Mouse (Mus musculus): ENCODE data around the gene Mnd1. TPM values are rescaled to one million over a fixed set of nuclear protein-coding genes. Genes with fewer than 3 reads are reported as not detected.

Mnd1 gene
- polyA plus RNA-seq (2016; fragmentation: Nextera tagmentation; extraction: Ambion mirVana): 11.4 and 11.9 TPM in 2 replicates

- H3K36me3 ChIP-seq: no peaks in the 10 kb centered on the region; the same call in 1 of the 2 replicates
- no peaks in the 10 kb centered on the region; the same call in 1 of the 2 replicates for H3K27me3 ChIP-seq (replicated peaks)
- H3K9ac ChIP-seq: peak within 1 kb of the TSS; percentile 80
- no peaks in the 10 kb centered on the region; the same call in 1 of the 2 replicates for H3K4me1 ChIP-seq (replicated peaks)
- peak within 1 kb of the TSS; percentile 62 for H3K4me3 ChIP-seq
- ATAC-seq (ENCODE audit: insufficient number of reproducible peaks, low FRiP score): peak; percentile 100
- no peak within 1 kb of the TSS for H3K27ac ChIP-seq (ENCODE audit: poor library complexity, severe bottlenecking)
- WGBS: under 1% methylated on average over 29 of the region's 29 CpGs
- peak within 1 kb of the TSS; percentile 89 for H3K4me2 ChIP-seq
- no peaks in the 10 kb centered on the region; the same call in 1 of the 2 replicates for H3K9me3 ChIP-seq (replicated peaks)
These were observed at the start of gene Mnd1 for GRCm38 (mm10) chr3:84155558-84156006. TSS of gene Mnd1 (minus strand) at chr3:84155786.

GRCm38 (mm10) chr3:84204640-84205039, 49.1 kb upstream of the Mnd1 start:
- Histone ChIP-seq H3K9ac (no peak overlapping the region), H3K4me3 (no peak overlapping the region), H3K27me3 (replicated peaks) (no peaks in the 10 kb centered on the region), H3K27ac (ENCODE audit: poor library complexity, severe bottlenecking) (no peak overlapping the region), H3K36me3 (no peaks in the 10 kb centered on the region; the same call in 1 of the 2 replicates), H3K4me1 (replicated peaks) (no peaks in the 10 kb centered on the region), H3K9me3 (replicated peaks) (no peaks in the 10 kb centered on the region), H3K4me2 (no peak overlapping the region)
- 71% methylated on average over 5 of the region's 5 CpGs for WGBS
- no peak for ATAC-seq (ENCODE audit: insufficient number of reproducible peaks, low FRiP score)

DNA sequence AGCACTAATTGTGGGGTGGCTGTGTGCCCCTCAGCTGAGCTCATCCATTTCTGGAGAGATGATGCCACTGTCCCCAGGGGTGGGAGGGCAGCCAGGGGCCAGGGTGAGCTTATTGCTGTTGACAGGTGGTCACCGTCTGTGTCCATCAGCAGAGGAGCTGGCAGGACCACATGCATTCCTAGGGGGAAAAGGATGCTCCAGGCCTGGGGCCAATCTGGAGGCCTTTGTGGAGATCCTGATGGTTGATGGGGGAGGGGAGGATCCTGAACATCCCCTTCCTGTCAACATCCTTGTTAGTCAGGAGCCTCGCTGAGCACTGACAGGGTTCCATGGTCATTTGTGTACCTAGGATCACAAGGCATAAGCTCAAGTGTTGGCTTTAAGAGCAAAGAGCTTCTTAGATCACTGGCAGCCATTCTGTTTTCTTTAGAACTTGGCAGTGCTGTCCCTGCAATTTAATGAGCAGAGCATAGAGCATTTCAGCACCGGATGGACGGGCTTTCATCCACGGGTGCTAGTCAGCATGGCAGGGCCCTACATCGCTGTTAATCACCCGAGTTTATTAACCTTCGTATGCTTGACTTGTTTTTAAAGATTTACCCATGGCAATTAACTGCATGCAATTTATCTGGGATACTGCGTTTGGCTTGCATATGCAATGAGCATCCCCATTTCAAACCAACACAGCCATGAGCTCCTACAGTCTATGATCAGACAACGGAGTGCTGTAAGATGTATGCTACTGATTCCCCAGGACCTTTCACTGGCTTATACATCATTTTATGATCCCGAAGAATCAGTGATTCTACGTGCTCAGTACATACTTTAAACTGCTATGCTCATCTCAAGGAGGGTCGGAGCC, 45.2 kb upstream of the Mnd1 start:
- no peak for ATAC-seq (ENCODE audit: insufficient number of reproducible peaks, low FRiP score)

DNA sequence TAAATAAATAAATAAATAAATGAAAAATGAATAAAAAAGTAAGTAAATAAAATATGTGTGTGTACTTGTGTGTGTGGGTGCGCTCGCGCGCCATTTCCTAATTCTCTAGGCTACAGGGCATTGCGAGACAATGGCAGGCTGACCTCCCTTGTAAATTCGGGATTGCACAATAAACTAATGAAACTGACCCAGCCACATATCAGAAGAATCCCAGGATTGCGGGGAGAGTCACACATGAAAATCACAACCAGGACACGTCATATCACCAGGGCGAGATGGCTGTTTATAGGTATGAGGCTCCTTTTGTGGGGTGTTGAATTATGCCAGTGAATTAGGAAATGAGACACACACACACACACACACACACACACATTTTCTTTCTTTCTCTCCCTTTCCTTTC, 43.9 kb upstream of the Mnd1 start:
- no peaks in the 10 kb centered on the region for H3K4me1 ChIP-seq (replicated peaks)

More for the DNA sequence above, 45.2 kb upstream of the Mnd1 start:
- H3K4me1 ChIP-seq (replicated peaks): no peaks in the 10 kb centered on the region
- peaks cover 4% of the 10 kb centered on the region; the same call in 1 of the 2 replicates for H3K9me3 ChIP-seq (replicated peaks)
- no peak overlapping the region for H3K4me3 ChIP-seq
- H3K27ac ChIP-seq (ENCODE audit: poor library complexity, severe bottlenecking): no peak overlapping the region
- WGBS: 68% methylated on average over 13 of the region's 13 CpGs
- H3K9ac ChIP-seq: no peak overlapping the region
- H3K36me3 ChIP-seq: no peaks in the 10 kb centered on the region
- H3K27me3 ChIP-seq (replicated peaks): no peaks in the 10 kb centered on the region
- no peak overlapping the region for H3K4me2 ChIP-seq

GRCm38 (mm10) chr3:84198229-84198628, 42.6 kb upstream of the Mnd1 start:
- Histone ChIP-seq H3K9me3 (replicated peaks) (peaks cover 4% of the 10 kb centered on the region; the same call in 1 of the 2 replicates), H3K9ac (no peak overlapping the region), H3K27me3 (replicated peaks) (0 out of 2 replicates have a peak, but pooled peaks cover 1% of the 10 kb centered on the region), H3K36me3 (no peaks in the 10 kb centered on the region), H3K4me2 (no peak overlapping the region), H3K4me3 (no peak overlapping the region), H3K27ac (ENCODE audit: poor library complexity, severe bottlenecking) (no peak overlapping the region), H3K4me1 (replicated peaks) (no peaks in the 10 kb centered on the region)
- no peak for ATAC-seq (ENCODE audit: insufficient number of reproducible peaks, low FRiP score)
- 87% methylated on average over 3 of the region's 3 CpGs for WGBS

More for the DNA sequence above, 43.9 kb upstream of the Mnd1 start:
- Histone ChIP-seq H3K27me3 (replicated peaks) (no peaks in the 10 kb centered on the region), H3K4me2 (no peak overlapping the region), H3K9me3 (replicated peaks) (peaks cover 4% of the 10 kb centered on the region; the same call in 1 of the 2 replicates), H3K36me3 (no peaks in the 10 kb centered on the region), H3K27ac (ENCODE audit: poor library complexity, severe bottlenecking) (no peak overlapping the region), H3K4me3 (no peak overlapping the region), H3K9ac (no peak overlapping the region)
- WGBS: 90% methylated on average over 9 of the region's 9 CpGs
- no peak for ATAC-seq (ENCODE audit: insufficient number of reproducible peaks, low FRiP score)

DNA sequence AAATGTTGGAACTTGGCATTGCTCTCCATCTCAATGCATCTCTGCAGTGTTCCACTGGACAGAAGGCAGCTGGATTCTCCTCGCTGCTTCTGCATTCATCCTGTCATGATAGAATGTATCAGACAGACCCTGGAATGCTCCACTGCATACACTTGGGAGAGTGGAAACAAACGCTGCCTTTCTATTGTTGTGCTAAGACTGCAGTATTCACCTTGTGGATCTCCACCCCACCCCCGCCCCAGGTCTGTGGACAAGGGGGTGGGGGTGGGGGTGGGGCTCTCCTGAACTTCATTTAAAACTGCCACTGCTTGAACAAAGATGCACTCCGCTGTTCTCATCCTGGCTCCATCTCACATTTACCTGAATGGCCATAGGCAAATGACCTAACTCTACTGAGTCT, 38.3 kb upstream of the Mnd1 start:
- H3K27me3 ChIP-seq (replicated peaks): peaks cover 19% of the 10 kb centered on the region
- no peak overlapping the region for H3K9ac ChIP-seq
- no peak for ATAC-seq (ENCODE audit: insufficient number of reproducible peaks, low FRiP score)
- H3K36me3 ChIP-seq: no peaks in the 10 kb centered on the region
- no peak overlapping the region for H3K4me3 ChIP-seq
- peaks cover 9% of the 10 kb centered on the region for H3K4me1 ChIP-seq (replicated peaks)
- peaks cover 4% of the 10 kb centered on the region; the same call in 1 of the 2 replicates for H3K9me3 ChIP-seq (replicated peaks)
- no peak overlapping the region for H3K27ac ChIP-seq (ENCODE audit: poor library complexity, severe bottlenecking)
- H3K4me2 ChIP-seq: no peak overlapping the region
- WGBS: 59% methylated on average over 4 of the region's 4 CpGs

DNA sequence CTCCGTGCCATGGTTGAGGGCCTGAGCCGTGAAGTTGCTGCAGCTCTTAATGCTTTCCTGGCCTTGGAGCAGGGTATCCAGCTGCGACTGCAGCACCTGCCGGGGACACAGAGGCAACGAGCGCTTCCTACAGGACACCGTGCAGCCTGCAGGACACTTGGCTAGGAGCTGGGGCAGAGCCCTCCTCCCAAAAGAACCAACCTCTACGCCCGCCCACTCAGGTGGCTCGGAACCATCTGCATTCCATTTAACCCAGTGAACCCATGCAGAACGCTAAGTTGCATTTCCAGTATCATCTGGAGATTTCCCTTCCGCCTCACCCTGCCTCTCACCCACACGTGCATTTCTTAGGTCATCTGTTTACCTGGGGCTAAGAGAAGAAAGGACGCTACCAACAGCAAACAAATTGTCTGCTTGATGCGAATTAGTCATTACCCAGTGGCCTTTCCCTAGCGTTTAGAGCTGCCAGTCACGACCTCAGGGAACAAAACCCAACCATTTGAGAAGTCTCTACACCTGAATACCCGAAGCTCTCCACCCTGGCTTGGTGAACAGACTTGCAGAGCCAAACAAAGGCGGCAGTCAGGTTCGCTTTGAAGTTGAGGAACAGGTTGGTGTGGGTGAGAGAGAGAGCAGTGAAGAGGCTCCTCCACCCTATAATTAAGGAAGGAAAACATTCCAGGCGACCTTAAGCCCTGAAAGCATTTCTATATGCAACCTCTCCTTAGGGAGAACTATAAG, 35.7 kb upstream of the Mnd1 start:
- 33% methylated on average over 21 of the region's 21 CpGs for WGBS
- peak overlapping the region; percentile 61 for H3K9ac ChIP-seq
- ATAC-seq (ENCODE audit: insufficient number of reproducible peaks, low FRiP score): 0 out of 2 replicates have a peak, but pooled peaks have one; percentile 53

DNA sequence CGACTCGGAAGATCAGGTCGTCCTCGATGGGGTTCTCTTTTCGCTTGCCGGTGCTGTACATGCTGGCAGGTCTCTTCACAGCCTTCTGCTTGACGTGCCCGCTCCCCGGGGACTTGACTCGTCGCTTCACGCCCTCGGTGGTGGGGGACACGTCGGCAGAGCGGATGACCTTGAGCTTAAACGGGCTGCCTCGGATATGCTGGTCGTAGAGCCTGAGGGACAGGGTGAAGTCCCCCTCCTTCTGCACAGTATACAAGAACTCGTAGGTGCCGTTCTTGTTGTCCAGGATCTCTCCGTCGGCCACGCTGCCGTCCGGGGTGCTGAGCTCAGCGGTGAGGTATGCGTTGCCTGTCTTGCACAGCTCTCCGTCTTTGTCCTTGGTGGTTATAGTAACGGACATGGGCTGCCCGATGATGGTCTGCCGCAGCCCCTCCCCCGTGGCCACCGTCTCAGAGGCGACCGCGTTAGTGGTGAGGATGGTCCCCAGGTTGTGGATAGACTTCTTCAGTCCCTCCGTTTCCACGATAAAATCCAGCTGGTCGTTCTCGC, 35.0 kb upstream of the Mnd1 start:
- peak overlapping the region; percentile 74 for H3K4me2 ChIP-seq
- peak overlapping the region; percentile 64 for H3K27ac ChIP-seq (ENCODE audit: poor library complexity, severe bottlenecking)
- peaks cover 9% of the 10 kb centered on the region for H3K4me1 ChIP-seq (replicated peaks)
- H3K36me3 ChIP-seq: no peaks in the 10 kb centered on the region
- peak overlapping the region; percentile 61 for H3K9ac ChIP-seq
- H3K27me3 ChIP-seq (replicated peaks): peaks cover 19% of the 10 kb centered on the region
- whole genome bisulfite sequencing: 2% methylated on average over 41 of the region's 41 CpGs
- peak overlapping the region; percentile 55 for H3K4me3 ChIP-seq
- ATAC-seq (ENCODE audit: insufficient number of reproducible peaks, low FRiP score): peak; percentile 53; the same call in 1 of the 2 replicates
- H3K9me3 ChIP-seq (replicated peaks): no peaks in the 10 kb centered on the region

More for the DNA sequence above, 35.7 kb upstream of the Mnd1 start:
- Histone ChIP-seq H3K4me1 (replicated peaks) (peaks cover 9% of the 10 kb centered on the region), H3K27ac (ENCODE audit: poor library complexity, severe bottlenecking) (no peak overlapping the region), H3K4me3 (peak overlapping the region; percentile 55), H3K36me3 (no peaks in the 10 kb centered on the region), H3K9me3 (replicated peaks) (no peaks in the 10 kb centered on the region), H3K27me3 (replicated peaks) (peaks cover 19% of the 10 kb centered on the region), H3K4me2 (peak overlapping the region; percentile 74)

GRCm38 (mm10) chr3:84189629-84190173, 34.1 kb upstream of the Mnd1 start:
- H3K4me3 ChIP-seq: peak overlapping the region; percentile 55
- H3K27ac ChIP-seq (ENCODE audit: poor library complexity, severe bottlenecking): no peak overlapping the region
- 30% methylated on average over 10 of the region's 10 CpGs for WGBS
- peaks cover 19% of the 10 kb centered on the region for H3K27me3 ChIP-seq (replicated peaks)
- no peaks in the 10 kb centered on the region for H3K9me3 ChIP-seq (replicated peaks)
- peak overlapping the region; percentile 61 for H3K9ac ChIP-seq
- peak overlapping the region; percentile 74 for H3K4me2 ChIP-seq
- peak; percentile 53; the same call in 1 of the 2 replicates for ATAC-seq (ENCODE audit: insufficient number of reproducible peaks, low FRiP score)
- peaks cover 9% of the 10 kb centered on the region for H3K4me1 ChIP-seq (replicated peaks)
- H3K36me3 ChIP-seq: no peaks in the 10 kb centered on the region

- no peak overlapping the region for H3K9ac ChIP-seq
- H3K9me3 ChIP-seq (replicated peaks): no peaks in the 10 kb centered on the region
- WGBS: 56% methylated on average over 4 of the region's 4 CpGs
- no peaks in the 10 kb centered on the region for H3K27me3 ChIP-seq (replicated peaks)
- peaks cover 2% of the 10 kb centered on the region; the same call in 1 of the 2 replicates for H3K36me3 ChIP-seq
- H3K4me1 ChIP-seq (replicated peaks): no peaks in the 10 kb centered on the region
- H3K4me3 ChIP-seq: no peak overlapping the region
- ATAC-seq (ENCODE audit: insufficient number of reproducible peaks, low FRiP score): no peak
- no peak overlapping the region for H3K27ac ChIP-seq (ENCODE audit: poor library complexity, severe bottlenecking)
- H3K4me2 ChIP-seq: no peak overlapping the region
These were observed 26.1 kb upstream of the Mnd1 start for GRCm38 (mm10) chr3:84181717-84182116.

Measured in heart, embryonic 12.5 days (tissue).